Mouse (Mus musculus) ES-Bruce4 (cell line): ENCODE data around the gene St6galnac6.

ENCODE experiments used
- EP300 ChIP-seq: IDR thresholded peaks from 2 replicates; pipeline ENCODE4 v1.6.1; 2011; ENCODE audit warnings: low read depth, low read length; ENCODE audit not compliant: insufficient read depth
- POLR2A ChIP-seq: IDR thresholded peaks from one replicate; pipeline ENCODE4 v1.8.1; 2011; ENCODE audit warnings: low read length; ENCODE audit not compliant: insufficient read depth

GRCm38 (mm10) chr2:32589213-32589795 is 10.2 kb upstream of the St6galnac6 start:
- no peak for TF ChIP-seq EP300
- TF ChIP-seq POLR2A: no peak
